Comparison of ENCODE assay signal across 16 mouse cellular contexts in genomic region chr10:68238182-68238581, GRCm38 (mm10). TPM values are rescaled to one million over a fixed set of nuclear protein-coding genes. Genes with fewer than 3 reads are reported as not detected.
DNase-seq lines count a peak whose midpoint lies in the region; ATAC-seq and TF ChIP-seq lines count a peak whose summit lies in the region.
"Had no signal": no experiment of that assay in that cellular context is flagged by ENCODE, and none has a peak within 500 bp of the region (broad histone marks: within the 10 kb centered on the region; RNA-seq: fewer than 3 reads in every experiment).

No protein-coding gene starts in this region.

- no peak for DNase-seq in forebrain, embryonic 14.5 days (ENCODE audit: low spot score)
- no peak for DNase-seq in kidney, postnatal 14 days
- no peak for DNase-seq in spleen, adult 2 months (ENCODE audit: low read depth in 1 of 2, low spot score in 2 of 2)
- no peak for DNase-seq in spleen, postnatal 36 days (ENCODE audit: low spot score in 2 of 2)
- DNase-seq in gastrocnemius, adult 18-20 months (ENCODE audit: low spot score): no peak
- DNase-seq: cerebellum, adult 9-11 months; embryo, embryonic 11 days; kidney, adult 9 months; layer of hippocampus, adult 9-11 months had no signal

- H3K27ac ChIP-seq in forebrain, embryonic 14.5 days (ENCODE audit: low read depth, low read length): no peak overlapping the region
- no peak overlapping the region for H3K27ac ChIP-seq in forebrain, embryonic 12.5 days
- peak overlapping the region; percentile 76 for H3K27ac ChIP-seq in kidney, embryonic 16.5 days (ENCODE audit: low read length)
- peak overlapping the region; percentile 72; the same call in 1 of the 2 replicates for H3K27ac ChIP-seq in spleen, adult 2 months (ENCODE audit: insufficient read depth, low read length)
- peak overlapping the region; percentile 37 for H3K27ac ChIP-seq in small intestine, adult 2 months (ENCODE audit: insufficient read depth, low read depth, low read length)
- H3K27ac ChIP-seq: heart, embryonic 10.5 days; hindbrain, embryonic 12.5 days; midbrain, embryonic 12.5 days had no signal

- no peak overlapping the region for H3K4me3 ChIP-seq in forebrain, embryonic 14.5 days (ENCODE audit: low read depth, low read length)
- H3K4me3 ChIP-seq in forebrain, embryonic 12.5 days (replicated peaks): no peak overlapping the region
- no peak overlapping the region for H3K4me3 ChIP-seq in kidney, embryonic 16.5 days (ENCODE audit: low read length)
- H3K4me3 ChIP-seq in spleen, adult 2 months (ENCODE audit: extremely low read depth, insufficient read depth, insufficient read length): no peak overlapping the region
- no peak overlapping the region for H3K4me3 ChIP-seq in small intestine, adult 2 months (ENCODE audit: low read depth, low read length)
- H3K4me3 ChIP-seq: heart, embryonic 10.5 days; hindbrain, embryonic 12.5 days; midbrain, embryonic 12.5 days; myocyte had no signal

- WGBS in forebrain, embryonic 14.5 days: 27% methylated on average over 3 of the region's 3 CpGs
- 36% methylated on average over 3 of the region's 3 CpGs for WGBS in forebrain, embryonic 12.5 days
- 35% methylated on average over 3 of the region's 3 CpGs for WGBS in kidney, embryonic 16.5 days
- 78% methylated on average over 3 of the region's 3 CpGs for WGBS in spleen, adult 2 months
- 8% methylated on average over 3 of the region's 3 CpGs for WGBS in small intestine, adult 2 months

- peaks cover 8% of the 10 kb centered on the region; the same call in 1 of the 2 replicates for H3K36me3 ChIP-seq in forebrain, embryonic 14.5 days (ENCODE audit: control insufficient read depth, insufficient read depth, low read length)
- peaks cover 14% of the 10 kb centered on the region for H3K36me3 ChIP-seq in forebrain, embryonic 12.5 days (replicated peaks)
- peaks cover 40% of the 10 kb centered on the region for H3K36me3 ChIP-seq in kidney, embryonic 16.5 days (ENCODE audit: insufficient read depth, low read length)
- peaks cover 15% of the 10 kb centered on the region for H3K36me3 ChIP-seq in spleen, adult 2 months (ENCODE audit: control insufficient read depth, insufficient read depth, low read length)
- peaks cover 7% of the 10 kb centered on the region for H3K36me3 ChIP-seq in small intestine, adult 2 months (ENCODE audit: control insufficient read depth, insufficient read depth, low read length)

- peaks cover 5% of the 10 kb centered on the region; the same call in 1 of the 2 replicates for H3K4me1 ChIP-seq in forebrain, embryonic 14.5 days (ENCODE audit: control insufficient read depth, insufficient read depth, low read length)
- H3K4me1 ChIP-seq in forebrain, embryonic 12.5 days: peaks cover 6% of the 10 kb centered on the region; the same call in 1 of the 2 replicates
- peaks cover 34% of the 10 kb centered on the region for H3K4me1 ChIP-seq in kidney, embryonic 16.5 days (ENCODE audit: insufficient read depth, low read length)
- peaks cover 16% of the 10 kb centered on the region for H3K4me1 ChIP-seq in spleen, adult 2 months (ENCODE audit: control insufficient read depth, insufficient read depth, insufficient read length)
- H3K4me1 ChIP-seq in small intestine, adult 2 months (ENCODE audit: control insufficient read depth, insufficient read depth, insufficient read length, low read length): peaks cover 8% of the 10 kb centered on the region; the same call in 1 of the 2 replicates

- no peak overlapping the region for H3K4me2 ChIP-seq in forebrain, embryonic 14.5 days (ENCODE audit: low read length)
- H3K4me2 ChIP-seq in forebrain, embryonic 12.5 days: no peak overlapping the region
- H3K4me2 ChIP-seq in kidney, embryonic 16.5 days (replicated peaks; ENCODE audit: low read depth, low read length): 0 out of 2 replicates have a peak overlapping the region, but pooled peaks have one; percentile 21
- H3K4me2 ChIP-seq: hindbrain, embryonic 12.5 days; midbrain, embryonic 12.5 days had no signal

- TF ChIP-seq POLR2A in spleen, adult 2 months (IDR thresholded peaks at IDR 0.05; ENCODE audit: low read depth, low read length): no peak
- no peak for TF ChIP-seq POLR2A in small intestine, adult 2 months (IDR thresholded peaks at IDR 0.05; ENCODE audit: low read depth, low read length)

- no peaks in the 10 kb centered on the region for H3K27me3 ChIP-seq in forebrain, embryonic 14.5 days (replicated peaks; ENCODE audit: control insufficient read depth, insufficient read depth, low read length)
- no peaks in the 10 kb centered on the region for H3K27me3 ChIP-seq in forebrain, embryonic 12.5 days
- H3K27me3 ChIP-seq in kidney, embryonic 16.5 days (ENCODE audit: insufficient read depth, low read length): no peaks in the 10 kb centered on the region
- no peaks in the 10 kb centered on the region for H3K27me3 ChIP-seq in spleen, adult 2 months (ENCODE audit: control insufficient read depth, insufficient read depth, low read length)
- no peaks in the 10 kb centered on the region for H3K27me3 ChIP-seq in small intestine, adult 2 months (ENCODE audit: control insufficient read depth, insufficient read depth, low read length)
- H3K27me3 ChIP-seq: hindbrain, embryonic 12.5 days; midbrain, embryonic 12.5 days had no signal

- TF ChIP-seq CTCF in spleen, adult 2 months (IDR thresholded peaks at IDR 0.05; ENCODE audit: extremely low read depth, insufficient read depth, insufficient read length, insufficient replicate concordance): no peak
- TF ChIP-seq CTCF in small intestine, adult 2 months (IDR thresholded peaks at IDR 0.05; ENCODE audit: extremely low read depth, insufficient read length, insufficient replicate concordance, low read depth, low read length): no peak

- no peaks in the 10 kb centered on the region for H3K9me3 ChIP-seq in forebrain, embryonic 14.5 days (replicated peaks; ENCODE audit: control insufficient read depth, low read length)
- no peaks in the 10 kb centered on the region for H3K9me3 ChIP-seq in forebrain, embryonic 12.5 days
- no peaks in the 10 kb centered on the region for H3K9me3 ChIP-seq in kidney, embryonic 16.5 days (ENCODE audit: low read length)
- H3K9me3 ChIP-seq: heart, embryonic 10.5 days; hindbrain, embryonic 12.5 days; midbrain, embryonic 12.5 days had no signal

- ATAC-seq in forebrain, embryonic 14.5 days: 0 out of 2 replicates have a peak, but pooled peaks have one; percentile 29
- no peak for ATAC-seq in forebrain, embryonic 12.5 days (ENCODE audit: low FRiP score)
- ATAC-seq in kidney, embryonic 16.5 days (ENCODE audit: low FRiP score, low TSS enrichment): no peak

- no peak overlapping the region for H3K9ac ChIP-seq in forebrain, embryonic 14.5 days (ENCODE audit: low read length)
- no peak overlapping the region for H3K9ac ChIP-seq in forebrain, embryonic 12.5 days
- no peak overlapping the region for H3K9ac ChIP-seq in kidney, embryonic 16.5 days (replicated peaks; ENCODE audit: low read length)
- H3K9ac ChIP-seq: hindbrain, embryonic 12.5 days; midbrain, embryonic 12.5 days had no signal

RNA-seq across cellular contexts. Expression of gene Arid5b, which starts 40.4 kb away (rescaled TPM):
- 10.6 and 13.0 TPM in 2 replicates for polyA plus RNA-seq in forebrain, embryonic 14.5 days (2014; fragmentation: Nextera tagmentation; extraction: Ambion mirVana)
- polyA plus RNA-seq in forebrain, embryonic 12.5 days (2016; fragmentation: Nextera tagmentation; extraction: Ambion mirVana): 16.5 and 17.1 TPM in 2 replicates
- 34.0 and 41.4 TPM in 2 replicates for polyA plus RNA-seq in kidney, embryonic 16.5 days (2015; fragmentation: Nextera tagmentation; extraction: Ambion mirVana)
- 4.5 and 5.5 TPM in 2 replicates for polyA plus RNA-seq in spleen, adult 2 months (2012; rRNA removed)
- 1.4 and 3.3 TPM in 2 replicates for polyA plus RNA-seq in small intestine, adult 2 months (2012; rRNA removed)
- 10 to 100 TPM; 16.6 to 33.9 TPM for total RNA-seq in gastrocnemius, adult 18-20 months (2021)

Comparison
In these comparisons a context has a peak if more than half of its experiments do, and no peak if none do; other contexts are left out.
1. H3K27ac ChIP-seq: peak in kidney, embryonic 16.5 days (single experiment), spleen, adult 2 months (single experiment) and small intestine, adult 2 months (single experiment); none in forebrain, embryonic 14.5 days (single experiment) and forebrain, embryonic 12.5 days (single experiment).